Mouse (Mus musculus) intestine, postnatal 0 days (tissue): ENCODE results near the gene Prkar2b. TPM values are rescaled to one million over a fixed set of nuclear protein-coding genes. Genes with fewer than 3 reads are reported as not detected.
A peak's percentile ranks its signal among the peaks of the same experiment; 100 is the strongest.

Experiments used
- ATAC-seq: fragments of 200-750 bp; cut with Nextera tagmentation; 2 replicates; pipeline ENCODE4 v1.8.0; 2017; ENCODE audit warnings: mild to moderate bottlenecking, moderate TSS enrichment, moderate library complexity
- H3K27ac ChIP-seq: fragments of 300-500 bp; sonication (generic); 2 replicates; pipeline ENCODE4 v1.5.1; 2014; ENCODE audit warnings: mild to moderate bottlenecking, low read depth, low read length, moderate library complexity
- H3K27me3 ChIP-seq: fragments of 300-500 bp; sonication (generic); replicated peaks from 2 replicates; pipeline ENCODE4 v1.6.1; 2014; ENCODE audit warnings: low read length, mixed read lengths; ENCODE audit not compliant: control insufficient read depth, insufficient read depth
- H3K36me3 ChIP-seq: fragments of 300-500 bp; sonication (generic); 2 replicates; pipeline ENCODE4 v1.6.1; 2014; ENCODE audit warnings: mild to moderate bottlenecking, moderate library complexity; ENCODE audit not compliant: control insufficient read depth, insufficient read depth
- H3K4me1 ChIP-seq: fragments of 300-500 bp; sonication (generic); replicated peaks from 2 replicates; pipeline ENCODE4 v1.6.1; 2014; ENCODE audit warnings: antibody characterized with exemption, low read length, mixed read lengths; ENCODE audit not compliant: control insufficient read depth, insufficient read depth
- H3K4me2 ChIP-seq: fragments of 300-500 bp; sonication (generic); replicated peaks from 2 replicates; pipeline ENCODE4 v1.6.1; 2014; ENCODE audit warnings: low read depth, mild to moderate bottlenecking, moderate library complexity
- H3K4me3 ChIP-seq: fragments of 300-500 bp; sonication (generic); 2 replicates; pipeline ENCODE4 v1.5.1; 2014; ENCODE audit warnings: low read depth, low read length
- H3K9ac ChIP-seq: fragments of 300-500 bp; sonication (generic); 2 replicates; pipeline ENCODE4 v1.6.1; 2014; ENCODE audit warnings: mild to moderate bottlenecking, low read depth, low read length
- H3K9me3 ChIP-seq: fragments of 300-500 bp; sonication (generic); 2 replicates; pipeline ENCODE4 v1.6.1; 2016; ENCODE audit warnings: mixed run types; ENCODE audit not compliant: control insufficient read depth
- CTCF ChIP-seq: sonication (generic); IDR thresholded peaks from 2 replicates; pipeline ENCODE4 v1.5.1; 2016; ENCODE audit warnings: low read depth, mild to moderate bottlenecking, control low read depth, antibody characterized with exemption, moderate library complexity
- WGBS: fragments of 180-500 bp; shearing (Covaris S2); extraction: QIAGEN DNeasy Blood & Tissue Kit; methylation state at CpG from one replicate; pipeline ENCODE4 v1.1.7; 2014; 5-methylcytosine and 5-hydroxymethylcytosine counted together
- polyA plus RNA-seq: library from polyadenylated mRNA; unstranded; fragments of >200 nt; fragmentation: Nextera tagmentation; extraction: Ambion mirVana; gene quantifications from 2 replicates; pipeline ENCODE4 v1.2.1, GENCODE M21; 2015

Gene Prkar2b
- polyA plus RNA-seq, 1 experiment from 2014 or later, result 12.5 TPM

- TF ChIP-seq CTCF, result no peak
- H3K4me1 ChIP-seq, result no peaks in the 10 kb centered on the region
- no peak overlapping the region for H3K9ac ChIP-seq
- no peak overlapping the region for H3K4me2 ChIP-seq
- no peak overlapping the region for H3K4me3 ChIP-seq
- WGBS, result 85% methylated on average over 8 of the region's 8 CpGs
- ATAC-seq, result no peak
- H3K27ac ChIP-seq, result no peak overlapping the region
- H3K27me3 ChIP-seq, result no peaks in the 10 kb centered on the region
- H3K9me3 ChIP-seq, result no peaks in the 10 kb centered on the region
- 0 out of 2 replicates have a peak, but pooled peaks cover 6% of the 10 kb centered on the region for H3K36me3 ChIP-seq
These were observed 89.5 kb downstream of the Prkar2b start for GRCm38 (mm10) chr12:31971547-31971946.

GRCm38 (mm10) chr12:31969111-31969510 lies 92.0 kb downstream of the Prkar2b start:
- TF ChIP-seq CTCF, result no peak
- Histone ChIP-seq H3K4me2 (no peak overlapping the region), H3K36me3 (0 out of 2 replicates have a peak, but pooled peaks cover 6% of the 10 kb centered on the region), H3K4me1 (no peaks in the 10 kb centered on the region), H3K4me3 (no peak overlapping the region), H3K9me3 (no peaks in the 10 kb centered on the region), H3K9ac (no peak overlapping the region), H3K27me3 (no peaks in the 10 kb centered on the region), H3K27ac (no peak overlapping the region)
- no peak for ATAC-seq
- WGBS, result 36% methylated on average over 1 of the region's 1 CpGs

GRCm38 (mm10) chr12:31967536-31967935 lies 93.6 kb downstream of the Prkar2b start:
- Histone ChIP-seq H3K9me3 (no peaks in the 10 kb centered on the region), H3K4me2 (no peak overlapping the region), H3K36me3 (0 out of 2 replicates have a peak, but pooled peaks cover 6% of the 10 kb centered on the region), H3K9ac (no peak overlapping the region), H3K27me3 (no peaks in the 10 kb centered on the region), H3K4me1 (no peaks in the 10 kb centered on the region), H3K4me3 (no peak overlapping the region), H3K27ac (no peak overlapping the region)
- TF ChIP-seq CTCF, result peak; percentile 94
- WGBS, result 3% methylated on average over 2 of the region's 2 CpGs
- ATAC-seq, result no peak

- Histone ChIP-seq H3K4me3 (no peak overlapping the region), H3K27me3 (no peaks in the 10 kb centered on the region), H3K4me2 (no peak overlapping the region), H3K27ac (no peak overlapping the region), H3K36me3 (0 out of 2 replicates have a peak, but pooled peaks cover 2% of the 10 kb centered on the region), H3K9me3 (no peaks in the 10 kb centered on the region), H3K9ac (no peak overlapping the region), H3K4me1 (no peaks in the 10 kb centered on the region)
- no peak for TF ChIP-seq CTCF
- ATAC-seq, result no peak
- 84% methylated on average over 4 of the region's 4 CpGs for WGBS
These were observed 94.7 kb downstream of the Prkar2b start for GRCm38 (mm10) chr12:31966405-31966804.

GRCm38 (mm10) chr12:31965517-31966212 lies 95.4 kb downstream of the Prkar2b start:
- 87% methylated on average over 12 of the region's 12 CpGs for WGBS
- ATAC-seq, result no peak
- Histone ChIP-seq H3K27me3 (no peaks in the 10 kb centered on the region), H3K27ac (no peak overlapping the region), H3K4me1 (no peaks in the 10 kb centered on the region), H3K9me3 (no peaks in the 10 kb centered on the region), H3K4me2 (no peak overlapping the region), H3K9ac (no peak overlapping the region; the same call in 1 of the 2 replicates), H3K36me3 (no peaks in the 10 kb centered on the region), H3K4me3 (no peak overlapping the region)
- no peak for TF ChIP-seq CTCF

GRCm38 (mm10) chr12:31964074-31964473 lies 97.0 kb downstream of the Prkar2b start:
- H3K27ac ChIP-seq, result no peak overlapping the region
- no peaks in the 10 kb centered on the region for H3K36me3 ChIP-seq
- 91% methylated on average over 6 of the region's 6 CpGs for WGBS
- H3K27me3 ChIP-seq, result no peaks in the 10 kb centered on the region
- H3K9ac ChIP-seq, result no peak overlapping the region
- ATAC-seq, result no peak
- no peak for TF ChIP-seq CTCF
- H3K4me1 ChIP-seq, result no peaks in the 10 kb centered on the region
- no peak overlapping the region for H3K4me3 ChIP-seq
- no peaks in the 10 kb centered on the region for H3K9me3 ChIP-seq
- H3K4me2 ChIP-seq, result no peak overlapping the region
